Mouse (Mus musculus) lung, postnatal 0 days (tissue): ENCODE measurements around the gene Gen1.

ENCODE experiments used
- CTCF ChIP-seq: IDR thresholded peaks from 2 replicates; pipeline ENCODE4 v1.5.1; 2016; ENCODE audit warnings: antibody characterized with exemption, mild to moderate bottlenecking
- EP300 ChIP-seq: IDR thresholded peaks from 2 replicates; pipeline ENCODE4 v1.6.1; 2016; ENCODE audit warnings: antibody characterized with exemption, mild to moderate bottlenecking, control low read depth

- TF ChIP-seq CTCF = no peak
- no peak for TF ChIP-seq EP300
Measured at GRCm38 (mm10) chr12:11300858-11301257, 35.3 kb upstream of the Gen1 start.
